Mouse (Mus musculus) common myeloid progenitor, adult 5-6 weeks (primary cell): Measurements from ENCODE around the gene Med4. TPM values are rescaled to one million over a fixed set of nuclear protein-coding genes. Genes with fewer than 3 reads are reported as not detected.
"Not testable (repeated sequence)": the region's sequence is repeated elsewhere in the genome, so short reads cannot be mapped to it uniquely, and the experiment has no call there.

ENCODE experiments used
- ATAC-seq: replicated peaks from 2 replicates; pipeline ENCODE4 v1.8.0; 2016; ENCODE audit warnings: low read depth, mild to moderate bottlenecking, moderate TSS enrichment, inconsistent platforms; ENCODE audit not compliant: poor library complexity, severe bottlenecking
- total RNA-seq: library from RNA; stranded (forward); fragments of 200-1000, 187-1606 nt; gene quantifications from 2 replicates; pipeline ENCODE4 v1.2.3, GENCODE M21; 2017

Gene Med4
- total RNA-seq, 1 experiment from 2014 or later, result 63.4 TPM

- ATAC-seq, result no peak
Observed at GRCm38 (mm10) chr14:73495753-73496152, 14.1 kb upstream of the Med4 start.

DNA sequence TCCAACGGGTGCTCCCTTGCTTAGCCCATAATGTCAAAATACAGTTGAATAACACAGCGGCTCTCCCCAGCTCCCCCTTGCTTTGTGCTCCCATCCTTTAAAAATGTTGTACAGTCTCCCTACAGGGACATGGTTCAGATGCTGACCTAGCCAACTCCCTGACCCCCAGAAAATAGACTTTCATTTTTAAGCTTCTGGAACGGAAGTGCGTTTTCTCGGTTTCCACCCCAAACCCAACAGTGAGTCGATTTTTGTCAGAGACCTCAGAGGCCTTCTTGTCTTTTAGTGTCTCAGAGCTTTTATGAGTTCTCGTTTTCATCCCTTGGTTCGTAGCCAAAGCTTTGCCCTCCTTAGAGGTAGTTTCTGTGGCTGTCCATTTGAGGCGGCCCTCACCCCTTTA is 8.5 kb upstream of the Med4 start:
- ATAC-seq, result no peak

DNA sequence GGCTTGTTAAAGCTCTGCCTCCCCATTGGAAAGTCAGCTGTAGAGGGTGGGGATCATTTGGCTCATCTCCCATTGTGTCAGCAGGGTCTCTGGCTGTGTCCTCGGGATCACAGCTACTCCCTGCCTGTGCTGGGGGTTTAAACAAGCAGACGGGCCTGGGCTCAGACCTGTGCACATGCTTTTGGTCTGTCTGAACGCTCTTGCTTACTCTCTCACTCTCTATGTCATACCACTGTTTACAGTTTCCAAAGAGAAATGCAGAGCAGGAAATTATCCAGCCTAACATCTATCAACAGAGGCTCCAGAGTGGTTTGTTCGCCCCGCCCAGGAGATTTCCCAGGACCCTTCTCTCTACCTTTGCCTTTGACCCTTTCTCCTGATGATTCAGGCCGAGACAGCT is 8.1 kb upstream of the Med4 start:
- ATAC-seq, result no peak

- no peak for ATAC-seq
Observed at GRCm38 (mm10) chr14:73502591-73503184, 7.1 kb upstream of the Med4 start.

- no peak for ATAC-seq
Observed at GRCm38 (mm10) chr14:73503237-73503933, 6.4 kb upstream of the Med4 start.

- ATAC-seq, result no peak
Observed at GRCm38 (mm10) chr14:73506283-73506682, 3.5 kb upstream of the Med4 start.

GRCm38 (mm10) chr14:73507200-73507599 is 2.6 kb upstream of the Med4 start:
- no peak for ATAC-seq

- peak; percentile 26 for ATAC-seq
Observed at GRCm38 (mm10) chr14:73507702-73508376, 2.0 kb upstream of the Med4 start.

- no peak for ATAC-seq
Observed at GRCm38 (mm10) chr14:73508630-73509395, 1.0 kb upstream of the Med4 start.

DNA sequence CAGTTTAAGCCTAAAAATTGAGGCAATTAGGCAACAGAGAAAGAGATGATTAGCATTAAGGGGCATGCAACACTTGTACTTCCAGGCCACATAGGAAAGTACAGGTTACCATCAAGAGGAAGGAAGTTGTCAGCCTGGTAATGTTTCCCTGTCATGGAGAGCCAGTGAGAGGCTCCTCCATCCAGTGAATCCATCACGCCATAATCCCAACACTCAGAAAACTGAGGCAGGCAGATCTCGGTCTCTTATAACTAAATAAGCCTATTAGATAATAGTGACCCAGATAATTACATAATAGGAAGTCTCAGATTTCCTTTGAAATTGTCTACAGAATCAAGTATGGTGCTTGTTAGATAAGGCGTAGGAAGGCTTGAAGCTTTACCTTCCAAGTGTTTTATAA is 14.3 kb downstream of the Med4 start:
- no peak for ATAC-seq

DNA sequence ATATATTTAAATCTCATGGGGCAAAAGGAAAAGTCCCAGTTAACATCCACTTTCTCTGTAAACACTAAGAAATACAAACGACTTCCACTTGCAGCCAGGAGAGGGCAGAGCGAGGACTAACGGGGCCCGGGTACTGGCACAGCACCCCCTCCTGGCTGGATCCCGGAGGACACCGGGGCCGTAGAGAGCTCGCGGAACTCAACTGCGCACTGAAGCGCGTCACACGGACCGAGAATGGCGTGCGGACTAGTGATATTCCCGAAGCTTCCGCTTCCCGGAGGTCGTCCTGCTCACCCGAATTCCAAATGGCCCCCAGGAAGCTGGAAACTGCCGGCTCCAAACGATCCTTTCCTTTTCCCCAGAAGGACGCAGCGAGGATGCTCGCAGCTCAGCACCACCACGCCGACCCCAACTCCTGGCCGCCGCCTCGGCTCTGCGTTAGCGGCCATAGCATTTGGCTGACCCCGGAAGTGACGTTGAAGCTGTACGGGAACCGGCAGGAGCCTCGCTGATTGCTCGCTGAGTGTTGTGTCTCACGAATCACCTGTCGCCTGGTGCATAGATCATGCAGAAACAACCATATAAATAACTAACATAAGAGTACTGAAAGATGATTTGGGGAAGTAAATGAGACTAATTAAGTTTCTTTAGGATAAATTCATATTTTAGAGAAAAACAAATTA is 15.1 kb downstream of the Med4 start, which contains the start of gene Sucla2:
Gene Sucla2 (plus strand): TSS at position 554 of the 683 bp plus-strand sequence.
- ATAC-seq, result peak; percentile 100

- ATAC-seq, result not testable (repeated sequence)
Observed at GRCm38 (mm10) chr14:73528661-73529060, 18.8 kb downstream of the Med4 start.

DNA sequence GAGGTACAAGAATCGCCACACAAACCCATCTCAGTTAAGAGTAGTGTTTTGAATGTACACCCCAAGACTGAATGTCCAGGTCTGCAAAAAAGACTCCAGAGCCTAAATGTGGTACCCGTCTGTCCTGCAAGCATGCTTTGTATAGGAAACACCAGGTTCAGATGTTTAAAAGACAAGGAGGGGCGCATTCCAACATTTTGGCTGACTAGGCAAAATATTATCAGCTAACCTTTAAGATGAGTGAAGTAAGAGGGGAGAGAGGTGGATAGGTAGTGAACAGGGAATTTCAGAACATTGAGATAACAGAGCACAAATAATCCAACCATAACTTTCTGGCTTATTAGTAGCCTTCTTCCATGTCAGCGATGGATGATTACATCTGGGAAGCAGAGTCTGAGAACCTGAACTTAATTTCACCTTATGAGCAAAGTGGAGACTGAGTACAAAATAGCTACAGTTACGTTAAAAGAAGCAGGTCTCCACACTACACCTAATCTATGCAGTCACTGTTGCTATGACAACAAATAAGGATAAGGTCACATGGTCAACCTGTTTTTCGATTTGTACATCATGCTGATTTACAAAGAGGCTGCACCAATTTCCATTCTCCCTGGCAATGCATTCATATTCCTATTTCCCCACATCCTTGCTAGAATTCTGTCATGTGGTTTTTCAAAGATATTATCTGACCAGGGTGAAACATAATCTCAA is 24.1 kb downstream of the Med4 start:
- no peak for ATAC-seq

- ATAC-seq, result no peak
Observed at GRCm38 (mm10) chr14:73535641-73536040, 25.8 kb downstream of the Med4 start.

DNA sequence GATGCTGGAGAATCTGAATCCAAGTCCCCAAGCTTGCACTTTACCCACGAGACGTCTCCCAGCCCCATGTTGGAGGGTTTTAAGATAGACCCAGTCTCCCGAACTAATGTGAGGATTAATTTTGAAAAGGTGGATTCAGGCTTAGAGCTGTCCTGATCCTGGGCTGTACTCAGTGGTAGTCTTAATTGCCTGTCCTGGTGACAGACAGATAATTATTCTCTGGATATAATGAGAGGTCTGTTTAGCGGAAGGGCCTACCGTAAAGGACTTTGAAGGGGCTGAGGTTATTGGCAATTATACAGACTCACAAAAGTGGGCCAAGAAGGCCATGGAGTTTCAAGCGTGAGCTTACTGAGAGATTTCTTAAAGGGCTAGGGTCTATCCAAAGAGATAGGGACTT is 34.0 kb downstream of the Med4 start:
- ATAC-seq, result no peak

DNA sequence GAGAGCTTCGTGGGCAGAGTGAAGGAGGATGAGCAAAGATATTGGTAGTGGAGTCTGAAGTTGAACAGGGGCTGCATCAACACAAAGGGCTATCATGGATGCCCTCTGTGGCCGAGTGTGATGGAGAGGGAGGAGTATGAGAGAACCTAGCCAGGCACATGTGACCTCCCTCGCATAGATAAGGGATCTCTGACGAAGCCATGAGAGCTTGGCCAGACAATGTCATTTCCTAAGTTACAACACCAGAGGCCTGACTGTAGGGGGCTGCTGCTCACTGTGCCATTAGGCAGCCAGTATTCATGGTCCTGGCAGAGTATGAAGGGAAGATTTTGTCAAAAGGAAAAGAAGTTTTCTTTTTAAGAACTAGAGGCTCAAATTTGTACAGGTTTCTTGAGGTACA is 37.2 kb downstream of the Med4 start:
- peak; percentile 62 for ATAC-seq

DNA sequence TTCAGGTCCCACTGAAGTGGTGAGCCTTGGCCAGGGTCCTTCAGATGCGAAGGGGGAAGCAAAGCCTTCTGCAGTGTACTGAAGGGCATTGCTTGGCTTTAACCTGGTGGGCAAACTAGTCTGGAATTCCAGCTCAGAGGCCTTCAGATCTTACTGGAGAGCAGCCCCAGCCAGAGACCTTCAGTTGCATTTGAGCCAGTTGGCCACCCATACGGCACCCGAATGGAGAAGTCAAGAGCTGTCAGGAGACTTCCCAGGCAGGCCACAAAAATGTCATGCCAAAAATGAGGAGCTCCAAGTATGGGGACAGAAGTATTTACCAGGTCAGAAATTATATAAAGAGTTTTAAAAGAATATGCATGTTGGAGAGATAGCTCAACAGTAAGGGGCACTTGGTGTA is 38.2 kb downstream of the Med4 start, which contains the start of gene Nudt15:
Gene Nudt15 (minus strand): TSS at position 192 of the 400 bp plus-strand sequence.
- no peak for ATAC-seq

GRCm38 (mm10) chr14:73550291-73550690 is 40.5 kb downstream of the Med4 start:
- no peak for ATAC-seq

DNA sequence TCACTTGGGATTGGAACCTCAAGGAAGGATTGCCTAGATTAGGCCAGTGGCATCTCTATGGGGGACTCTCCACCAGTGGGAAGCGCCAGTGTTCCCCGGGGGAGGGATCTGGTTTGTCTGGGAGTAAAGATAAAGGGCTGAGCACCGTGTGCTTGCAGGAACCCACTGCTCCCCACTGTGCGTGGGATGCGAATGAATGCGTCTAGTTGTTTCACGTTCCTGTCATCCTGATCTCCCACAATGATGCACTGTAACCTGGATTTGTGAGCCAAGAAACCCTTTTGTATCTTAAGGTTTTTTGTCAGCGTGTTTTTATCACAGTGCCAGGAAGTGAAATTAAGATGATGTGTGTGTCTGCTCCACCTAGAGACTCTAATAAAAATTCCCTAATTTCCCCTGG is 40.9 kb downstream of the Med4 start:
- no peak for ATAC-seq
